Mouse (Mus musculus): Measurements from ENCODE around the gene Gm11596. TPM values are rescaled to one million over a fixed set of nuclear protein-coding genes. Genes with fewer than 3 reads are reported as not detected.
"Not testable (repeated sequence)": the region's sequence is repeated elsewhere in the genome, so short reads cannot be mapped to it uniquely, and the experiment has no call there.

The Gm11596 gene
- total and polyA plus RNA-seq, 3 experiments = not detected

GRCm38 (mm10) chr11:99804346-99804745 lies 11.1 kb upstream of the Gm11596 start, which contains the start of gene Gm11554:
TSS of gene Gm11554 (minus strand) at chr11:99804446.
- not testable (repeated sequence) for H3K9ac ChIP-seq (ENCODE audit: control insufficient read depth, low read depth, low read length, poor library complexity, severe bottlenecking); H3K36me3 ChIP-seq (ENCODE audit: control insufficient read depth in 1 of 2, insufficient read depth in 2 of 2, low read length in 2 of 2); DNase-seq (ENCODE audit: low read depth, low spot score); H3K4me3 ChIP-seq (ENCODE audit: control insufficient read depth in 1 of 2, insufficient read depth in 1 of 2, low read depth in 2 of 2, low read length in 2 of 2); H3K9me3 ChIP-seq (replicated peaks; ENCODE audit: insufficient read depth, low read length); H3K27me3 ChIP-seq (ENCODE audit: control insufficient read depth in 1 of 2, insufficient read depth in 2 of 2, low read length in 2 of 2); H3K27ac ChIP-seq (ENCODE audit: control insufficient read depth, low read depth, low read length); H3K79me2 ChIP-seq (ENCODE audit: control insufficient read depth, insufficient read depth, low read length, poor library complexity); H3K4me1 ChIP-seq (ENCODE audit: control insufficient read depth in 1 of 2, insufficient read depth in 2 of 2, low read length in 2 of 2)

- not testable (repeated sequence) for H3K9ac ChIP-seq (ENCODE audit: control insufficient read depth, low read depth, low read length, poor library complexity, severe bottlenecking); H3K27ac ChIP-seq (ENCODE audit: control insufficient read depth, low read depth, low read length); H3K36me3 ChIP-seq (ENCODE audit: control insufficient read depth in 1 of 2, insufficient read depth in 2 of 2, low read length in 2 of 2); H3K79me2 ChIP-seq (ENCODE audit: control insufficient read depth, insufficient read depth, low read length, poor library complexity); H3K4me1 ChIP-seq (ENCODE audit: control insufficient read depth in 1 of 2, insufficient read depth in 2 of 2, low read length in 2 of 2); H3K27me3 ChIP-seq (ENCODE audit: control insufficient read depth in 1 of 2, insufficient read depth in 2 of 2, low read length in 2 of 2); H3K4me3 ChIP-seq (ENCODE audit: control insufficient read depth in 1 of 2, insufficient read depth in 1 of 2, low read depth in 2 of 2, low read length in 2 of 2); DNase-seq (ENCODE audit: low read depth, low spot score); H3K9me3 ChIP-seq (replicated peaks; ENCODE audit: insufficient read depth, low read length)
Measured at GRCm38 (mm10) chr11:99798832-99799231, 5.6 kb upstream of the Gm11596 start, which contains the start of gene Gm11569. TSS of gene Gm11569 (minus strand) at chr11:99798932.

- H3K36me3 ChIP-seq (ENCODE audit: control insufficient read depth in 1 of 2, insufficient read depth in 2 of 2, low read length in 2 of 2); H3K4me3 ChIP-seq (ENCODE audit: control insufficient read depth in 1 of 2, insufficient read depth in 1 of 2, low read depth in 2 of 2, low read length in 2 of 2); DNase-seq (ENCODE audit: low read depth, low spot score); H3K27ac ChIP-seq (ENCODE audit: control insufficient read depth, low read depth, low read length); H3K79me2 ChIP-seq (ENCODE audit: control insufficient read depth, insufficient read depth, low read length, poor library complexity); H3K4me1 ChIP-seq (ENCODE audit: control insufficient read depth in 1 of 2, insufficient read depth in 2 of 2, low read length in 2 of 2); H3K27me3 ChIP-seq (ENCODE audit: control insufficient read depth in 1 of 2, insufficient read depth in 2 of 2, low read length in 2 of 2); H3K9me3 ChIP-seq (replicated peaks; ENCODE audit: insufficient read depth, low read length); H3K9ac ChIP-seq (ENCODE audit: control insufficient read depth, low read depth, low read length, poor library complexity, severe bottlenecking): not testable (repeated sequence)
Measured at GRCm38 (mm10) chr11:99784900-99785299, 8.4 kb downstream of the Gm11596 start, which contains the start of gene Krtap4-9. TSS of gene Krtap4-9 (plus strand) at chr11:99785200.

GRCm38 (mm10) chr11:99780604-99781003 lies 12.7 kb downstream of the Gm11596 start, which contains the start of gene Krtap4-8:
TSS of gene Krtap4-8 (minus strand) at chr11:99780704.
- TF ChIP-seq ETS1 (IDR thresholded peaks at IDR 0.05; ENCODE audit: low read depth, low read length) = no peak
- TF ChIP-seq SMC3 (IDR thresholded peaks at IDR 0.05; ENCODE audit: low read depth, low read length) = no peak
- TF ChIP-seq ZMIZ1 (IDR thresholded peaks at IDR 0.05; ENCODE audit: low read depth, low read length) = no peak
- no peak for TF ChIP-seq EP300 (IDR thresholded peaks at IDR 0.05; ENCODE audit: low read depth in 1 of 2, low read length in 2 of 2)
- no peak for TF ChIP-seq GATA1 (IDR thresholded peaks at IDR 0.05; ENCODE audit: low read depth, low read length)
- no peak for TF ChIP-seq ZKSCAN1 (IDR thresholded peaks at IDR 0.05; ENCODE audit: low read depth, low read length)
- TF ChIP-seq MYC (IDR thresholded peaks at IDR 0.05; ENCODE audit: low read depth, low read length) = no peak
- TF ChIP-seq ELF1 (IDR thresholded peaks at IDR 0.05; ENCODE audit: low read depth, low read length) = no peak
- TF ChIP-seq RAD21 (IDR thresholded peaks at IDR 0.05; ENCODE audit: low read depth, low read length) = no peak
- no peak for TF ChIP-seq MAZ (IDR thresholded peaks at IDR 0.05; ENCODE audit: low read depth, low read length)
- Histone ChIP-seq H3K9me3 (replicated peaks; ENCODE audit: insufficient read depth, low read length) (no peaks in the 10 kb centered on the region), H3K27me3 (ENCODE audit: control insufficient read depth in 1 of 2, insufficient read depth in 2 of 2, low read length in 2 of 2) (no peaks in the 10 kb centered on the region), H3K79me2 (ENCODE audit: control insufficient read depth, insufficient read depth, low read length, poor library complexity) (no peaks in the 10 kb centered on the region), H3K4me1 (ENCODE audit: control insufficient read depth in 1 of 2, insufficient read depth in 2 of 2, low read length in 2 of 2) (no peaks in the 10 kb centered on the region), H3K4me3 (ENCODE audit: control insufficient read depth in 1 of 2, insufficient read depth in 1 of 2, low read depth in 2 of 2, low read length in 2 of 2) (no peak within 1 kb of the TSS), H3K9ac (ENCODE audit: control insufficient read depth, low read depth, low read length, poor library complexity, severe bottlenecking) (no peak within 1 kb of the TSS), H3K36me3 (ENCODE audit: control insufficient read depth in 1 of 2, insufficient read depth in 2 of 2, low read length in 2 of 2) (no peaks in the 10 kb centered on the region), H3K27ac (ENCODE audit: control insufficient read depth, low read depth, low read length) (no peak within 1 kb of the TSS)
- DNase-seq (ENCODE audit: low read depth, low spot score) = no peak
